Comparison of ENCODE assay signal across 23 mouse cellular contexts in genomic region chr12:10275226-10275625, GRCm38 (mm10).
DNase-seq lines count a peak whose midpoint lies in the region; ATAC-seq and TF ChIP-seq lines count a peak whose summit lies in the region.
"Had no signal": no experiment of that assay in that cellular context is flagged by ENCODE, and none has a peak within 500 bp of the region (broad histone marks: within the 10 kb centered on the region; RNA-seq: fewer than 3 reads in every experiment).

No protein-coding gene starts in this region.

- no peak overlapping the region for H3K9ac ChIP-seq in kidney, embryonic 15.5 days
- H3K9ac ChIP-seq: embryonic facial prominence, embryonic 12.5 days; embryonic facial prominence, embryonic 15.5 days; forebrain, postnatal 0 days; hindbrain, embryonic 13.5 days had no signal

- no peak overlapping the region for H3K4me3 ChIP-seq in kidney, embryonic 15.5 days (replicated peaks)
- no peak overlapping the region for H3K4me3 ChIP-seq in myocyte
- H3K4me3 ChIP-seq: embryonic facial prominence, embryonic 12.5 days; embryonic facial prominence, embryonic 15.5 days; gastrocnemius, adult 2 months; hindbrain, embryonic 10.5 days; hindbrain, embryonic 13.5 days had no signal

- no peaks in the 10 kb centered on the region for H3K79me2 ChIP-seq in myocyte (ENCODE audit: control insufficient read depth, insufficient read depth)

- H3K27me3 ChIP-seq in kidney, embryonic 15.5 days = no peaks in the 10 kb centered on the region
- H3K27me3 ChIP-seq in myocyte (ENCODE audit: control insufficient read depth, insufficient read depth, insufficient read length) = no peaks in the 10 kb centered on the region
- H3K27me3 ChIP-seq: embryonic facial prominence, embryonic 12.5 days; embryonic facial prominence, embryonic 15.5 days; hindbrain, embryonic 13.5 days had no signal

- no peak overlapping the region for H3K4me2 ChIP-seq in kidney, embryonic 15.5 days
- H3K4me2 ChIP-seq in myocyte (ENCODE audit: low read depth) = peak overlapping the region; percentile 35
- H3K4me2 ChIP-seq: embryonic facial prominence, embryonic 12.5 days; embryonic facial prominence, embryonic 15.5 days; heart, embryonic 11.5 days; hindbrain, embryonic 13.5 days had no signal

- no peaks in the 10 kb centered on the region for H3K4me1 ChIP-seq in kidney, embryonic 15.5 days
- H3K4me1 ChIP-seq: embryonic facial prominence, embryonic 12.5 days; embryonic facial prominence, embryonic 15.5 days; hindbrain, embryonic 10.5 days; hindbrain, embryonic 13.5 days had no signal

- no peak overlapping the region for H3K27ac ChIP-seq in kidney, embryonic 15.5 days
- H3K27ac ChIP-seq: embryonic facial prominence, embryonic 12.5 days; embryonic facial prominence, embryonic 15.5 days; gastrocnemius, adult 2 months; hindbrain, embryonic 10.5 days; hindbrain, embryonic 13.5 days had no signal

- no peak for TF ChIP-seq POLR2A in myocyte (IDR thresholded peaks at IDR 0.05; ENCODE audit: insufficient read length, low read depth)

- ATAC-seq in kidney, embryonic 15.5 days (replicated peaks; ENCODE audit: low FRiP score) = peak; percentile 66
- ATAC-seq: CD4-positive, CD25-positive, alpha-beta regulatory T cell, adult 4 months; forebrain, embryonic 14.5 days; forebrain, postnatal 0 days had no signal

- no peak for DNase-seq in kidney, adult 9 months
- DNase-seq in urinary bladder, postnatal 14 days (ENCODE audit: low spot score) = peak; percentile 24
- DNase-seq in urinary bladder, postnatal 10 days (ENCODE audit: low spot score) = no peak
- no peak for DNase-seq in heart, postnatal 36 days
- DNase-seq: adrenal gland, adult 2 months; adrenal gland, postnatal 14 days; cerebellum, adult 11 months; cerebellum, adult 2 months; cerebellum, adult 9-11 months; cerebellum, postnatal 25 days; forebrain, postnatal 0 days; gastrocnemius, adult 2 months; gastrocnemius, postnatal 14 days; heart, adult 11 months had no signal

- no peaks in the 10 kb centered on the region for H3K9me3 ChIP-seq in kidney, embryonic 15.5 days (replicated peaks)
- H3K9me3 ChIP-seq: embryonic facial prominence, embryonic 12.5 days; embryonic facial prominence, embryonic 15.5 days; hindbrain, embryonic 10.5 days; hindbrain, embryonic 13.5 days had no signal

- WGBS in kidney, embryonic 15.5 days = 26% methylated on average over 1 of the region's 1 CpGs

- intact Hi-C loops in heart, postnatal 36 days (cut with DNase I) = no loop called here

- no peak overlapping the region for H3ac ChIP-seq in myocyte (ENCODE audit: control insufficient read depth, insufficient read length)

- no peaks in the 10 kb centered on the region for H3K36me3 ChIP-seq in kidney, embryonic 15.5 days
- H3K36me3 ChIP-seq in myocyte (ENCODE audit: control insufficient read depth, insufficient read depth) = no peaks in the 10 kb centered on the region
- H3K36me3 ChIP-seq: embryonic facial prominence, embryonic 12.5 days; embryonic facial prominence, embryonic 15.5 days; hindbrain, embryonic 10.5 days; hindbrain, embryonic 13.5 days had no signal

TF ChIP-seq in myocyte, 11 proteins besides CTCF, POLR2A, EP300 and RAD21:
- TF ChIP-seq E2F4 (IDR thresholded peaks at IDR 0.05; ENCODE audit: insufficient read depth) = no peak
- no peak for TF ChIP-seq MAX (IDR thresholded peaks at IDR 0.05; ENCODE audit: low read depth)
- TF ChIP-seq USF1 (IDR thresholded peaks at IDR 0.05; ENCODE audit: low read depth) = no peak
- TF ChIP-seq TCF3 (IDR thresholded peaks at IDR 0.05; ENCODE audit: insufficient read length, low read depth) = no peak
- TF ChIP-seq TCF12 (IDR thresholded peaks at IDR 0.05; ENCODE audit: insufficient read depth, poor library complexity, severe bottlenecking) = no peak
- TF ChIP-seq MYOG (IDR thresholded peaks at IDR 0.05; ENCODE audit: control insufficient read depth in 1 of 3, insufficient read depth in 1 of 3, insufficient read length in 2 of 3, low read depth in 2 of 3) = no peak
- no peak for TF ChIP-seq MYOD1 (IDR thresholded peaks at IDR 0.05; ENCODE audit: control insufficient read depth in 1 of 3, insufficient read length in 2 of 3, low read depth in 2 of 3)
- no peak for TF ChIP-seq POLR2AphosphoS2 (IDR thresholded peaks at IDR 0.05; ENCODE audit: insufficient read length, low read depth)
- TF ChIP-seq REST (IDR thresholded peaks at IDR 0.05; ENCODE audit: insufficient read depth, insufficient read length) = no peak
- no peak for TF ChIP-seq SRF (IDR thresholded peaks at IDR 0.05; ENCODE audit: control insufficient read depth, insufficient read length, low read depth)
- no peak for TF ChIP-seq CEBPB (IDR thresholded peaks at IDR 0.05; ENCODE audit: insufficient read depth, poor library complexity, severe bottlenecking)
